Mouse (Mus musculus) C2C12 (cell line): Measurements from ENCODE around the gene Ndufv1.

Source experiments
- CEBPB ChIP-seq: IDR thresholded peaks from one replicate; pipeline ENCODE4 v1.6.1; 2011; ENCODE audit warnings: low read depth, mild to moderate bottlenecking, control low read depth, moderate library complexity
- CTCF ChIP-seq: IDR thresholded peaks from one replicate; pipeline ENCODE4 v1.5.1; 2011; ENCODE audit not compliant: control insufficient read depth, insufficient read depth, insufficient read length
- MAX ChIP-seq: IDR thresholded peaks from one replicate; pipeline ENCODE4 v1.6.1; 2011; ENCODE audit warnings: mild to moderate bottlenecking, control low read depth
- MYOD1 ChIP-seq: IDR thresholded peaks from one replicate; pipeline ENCODE4 v1.6.1; 2011; ENCODE audit warnings: low read depth; ENCODE audit not compliant: control insufficient read depth, insufficient read length
- MYOG ChIP-seq: IDR thresholded peaks from one replicate; pipeline ENCODE4 v1.6.1; 2011; ENCODE audit not compliant: control insufficient read depth, insufficient read length; ENCODE audit errors: extremely low read depth

GRCm38 (mm10) chr19:4036327-4037045 lies 23.9 kb upstream of the Ndufv1 start:
- no peak for TF ChIP-seq CTCF
- no peak for TF ChIP-seq MAX
- TF ChIP-seq MYOD1, result no peak
- no peak for TF ChIP-seq CEBPB
- TF ChIP-seq MYOG, result no peak
